Mouse (Mus musculus): ENCODE results near the gene Arrdc1. TPM values are rescaled to one million over a fixed set of nuclear protein-coding genes. Genes with fewer than 3 reads are reported as not detected.
"Not testable (repeated sequence)": the region's sequence is repeated elsewhere in the genome, so short reads cannot be mapped to it uniquely, and the experiment has no call there.

Arrdc1 gene
- polyA plus RNA-seq (2015; fragmentation: Nextera tagmentation; extraction: Ambion mirVana) = 90.2 and 90.5 TPM in 2 replicates

DNA sequence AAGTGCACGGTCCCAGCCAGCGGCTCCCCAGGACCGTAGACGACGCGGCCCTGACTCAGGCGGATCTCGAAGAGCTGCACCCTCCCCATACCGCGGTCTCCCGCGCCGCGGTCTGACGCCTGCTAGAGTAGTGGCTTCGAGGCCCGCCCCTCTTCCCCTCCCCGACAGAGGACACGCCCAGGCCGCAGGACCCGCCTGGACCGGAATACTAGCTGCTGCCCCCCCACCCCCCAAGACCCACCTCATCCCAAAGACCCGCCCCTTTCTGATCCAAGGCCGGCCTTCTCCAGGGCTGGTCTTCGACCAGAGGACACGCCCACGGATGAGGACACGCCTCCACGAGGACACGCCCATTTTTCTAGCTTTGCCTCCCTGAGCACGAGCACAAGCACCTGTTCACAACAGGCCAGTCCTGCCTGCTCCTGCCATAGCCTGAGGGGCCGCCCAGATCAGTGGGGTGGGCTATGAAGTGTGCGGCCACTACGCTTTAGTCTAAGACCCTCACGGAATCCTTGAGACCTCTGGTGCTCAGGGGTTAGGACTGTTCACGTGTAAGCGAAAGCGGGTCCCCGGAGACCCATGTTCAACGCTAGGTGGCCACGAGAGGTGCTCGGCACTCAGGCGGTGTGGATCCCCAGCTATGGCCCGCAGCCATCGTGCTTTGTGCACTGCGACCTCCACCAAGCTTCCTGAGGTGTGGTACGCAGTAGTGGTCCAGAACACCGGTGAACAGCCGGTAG is at the start of gene Arrdc1:
Gene Arrdc1, minus strand, starts transcription at position 196 of the 740 bp plus-strand sequence.
- no peaks in the 10 kb centered on the region for H3K9me3 ChIP-seq
- no peaks in the 10 kb centered on the region for H3K27me3 ChIP-seq (replicated peaks)
- H3K4me3 ChIP-seq (replicated peaks) = peak within 1 kb of the TSS; percentile 57
- peaks cover 10% of the 10 kb centered on the region; the same call in 1 of the 2 replicates for H3K4me1 ChIP-seq
- H3K36me3 ChIP-seq = no peaks in the 10 kb centered on the region
- peak within 1 kb of the TSS; percentile 87 for H3K27ac ChIP-seq
- peak within 1 kb of the TSS; percentile 86 for H3K4me2 ChIP-seq
- ATAC-seq (ENCODE audit: insufficient read depth, low FRiP score, low read depth) = peak; percentile 95
- peak within 1 kb of the TSS; percentile 39 for H3K9ac ChIP-seq
- under 1% methylated on average over 49 of the region's 49 CpGs for WGBS

DNA sequence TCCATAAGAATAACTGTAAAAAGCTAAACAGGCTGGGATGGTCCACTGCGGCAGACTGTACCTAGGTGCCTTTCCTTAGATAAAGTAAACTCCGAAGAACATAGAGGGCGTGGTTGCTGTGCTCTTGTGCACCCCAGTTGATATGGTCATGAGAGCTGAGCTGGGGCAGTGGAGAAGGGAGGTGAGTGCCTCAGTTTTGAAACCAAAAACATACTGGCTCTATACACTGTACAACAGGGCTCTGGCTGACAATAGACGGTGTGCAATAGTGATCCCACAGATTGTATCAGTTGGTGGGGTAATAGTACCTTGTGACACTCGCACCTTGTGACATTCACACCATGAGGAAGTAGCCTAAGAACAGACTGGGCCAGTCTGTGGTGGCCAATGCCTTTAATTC is 41.9 kb upstream of the Arrdc1 start:
- no peaks in the 10 kb centered on the region for H3K27me3 ChIP-seq (replicated peaks)
- 83% methylated on average over 5 of the region's 5 CpGs for WGBS
- no peak; the same call in 1 of the 2 replicates for ATAC-seq (ENCODE audit: insufficient read depth, low FRiP score, low read depth)

DNA sequence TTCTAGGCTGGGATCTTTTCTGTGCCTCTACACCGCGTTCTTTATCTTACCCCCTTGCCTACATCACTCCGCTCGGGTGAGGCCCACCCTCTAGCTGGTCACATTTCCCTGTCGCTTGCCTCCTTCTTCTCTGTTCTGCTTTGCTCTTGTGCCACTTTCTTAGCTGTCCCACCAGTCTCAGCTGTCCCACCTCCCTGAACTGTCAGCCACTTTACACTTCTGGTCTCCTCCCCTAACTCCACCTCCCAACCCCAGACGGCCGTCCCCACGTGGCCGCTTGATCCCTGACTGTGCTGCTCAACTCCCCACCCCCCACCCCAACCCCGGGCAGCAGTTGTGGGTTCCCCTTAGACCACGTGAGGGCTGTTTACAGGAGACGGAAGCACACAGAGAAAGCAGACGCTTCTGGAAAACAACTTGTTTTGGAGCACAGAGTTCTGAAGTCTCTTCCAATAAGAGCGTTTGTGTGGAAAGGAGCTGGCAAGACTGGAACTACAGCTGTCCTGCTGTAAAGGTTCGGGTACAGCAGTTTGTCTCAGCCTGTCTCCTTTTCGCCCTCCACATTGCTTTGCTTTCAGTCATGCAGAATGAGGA is 40.7 kb upstream of the Arrdc1 start, which contains the start of gene Pnpla7:
Gene Pnpla7, plus strand, starts transcription at position 330 of the 594 bp plus-strand sequence.
- H3K27me3 ChIP-seq (replicated peaks) = no peaks in the 10 kb centered on the region
- under 1% methylated on average over 16 of the region's 16 CpGs for WGBS
- H3K9ac ChIP-seq = peak within 1 kb of the TSS; percentile 56
- H3K36me3 ChIP-seq = peaks cover 15% of the 10 kb centered on the region
- peak within 1 kb of the TSS; percentile 80 for H3K4me3 ChIP-seq (replicated peaks)
- H3K4me2 ChIP-seq = peak within 1 kb of the TSS; percentile 99
- peak; percentile 71 for ATAC-seq (ENCODE audit: insufficient read depth, low FRiP score, low read depth)
- H3K27ac ChIP-seq = peak within 1 kb of the TSS; percentile 97
- no peaks in the 10 kb centered on the region for H3K9me3 ChIP-seq
- peaks cover 9% of the 10 kb centered on the region for H3K4me1 ChIP-seq

More for the DNA sequence above, 41.9 kb upstream of the Arrdc1 start:
- Histone ChIP-seq H3K9me3 (no peaks in the 10 kb centered on the region), H3K4me2 (0 out of 2 replicates have a peak overlapping the region, but pooled peaks have one; percentile 5), H3K36me3 (peaks cover 7% of the 10 kb centered on the region), H3K9ac (no peak overlapping the region), H3K27ac (no peak overlapping the region; the same call in 1 of the 2 replicates), H3K4me3 (replicated peaks) (no peak overlapping the region), H3K4me1 (peaks cover 9% of the 10 kb centered on the region)

DNA sequence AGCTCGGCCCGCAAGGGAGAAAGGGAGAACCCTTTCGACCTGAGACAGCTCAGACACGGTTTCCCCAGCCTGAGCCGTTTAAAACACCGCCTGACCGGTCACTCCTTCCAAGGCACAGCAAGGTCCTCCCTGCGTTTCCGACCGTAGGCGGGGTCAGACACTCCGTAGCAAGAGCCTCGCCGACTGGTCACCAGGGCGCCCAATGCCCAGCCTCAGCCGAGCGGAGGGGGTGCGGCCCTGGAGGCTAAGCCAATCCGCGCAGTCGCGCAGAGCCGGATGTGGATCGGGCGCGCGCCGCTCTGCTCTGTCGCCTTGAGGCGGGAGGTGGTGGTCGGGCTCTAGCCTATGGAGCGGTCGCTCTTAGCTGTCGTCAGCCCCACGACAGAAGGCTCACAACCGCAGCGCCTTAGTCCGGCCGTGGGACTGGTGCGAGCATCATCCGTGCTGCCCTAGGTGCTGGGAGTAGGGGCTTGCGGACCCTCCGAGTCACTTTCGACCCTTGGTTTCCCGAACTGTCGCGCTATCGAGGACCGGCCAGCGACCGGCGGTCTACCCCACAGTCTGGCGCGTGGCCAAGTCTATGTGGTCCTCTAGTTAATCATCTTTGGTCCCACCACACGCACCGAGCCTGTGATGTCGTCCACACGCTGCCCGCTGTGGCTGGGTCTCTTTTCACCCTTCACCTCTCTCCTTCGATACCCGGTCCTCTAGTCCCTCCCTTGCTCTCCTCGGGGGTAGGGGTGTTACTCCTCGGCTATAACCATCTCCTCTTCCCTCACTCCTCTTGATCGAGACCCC is 40.1 kb upstream of the Arrdc1 start, which contains the start of gene Mrpl41:
Gene Mrpl41, minus strand, starts transcription at position 193 of the 798 bp plus-strand sequence.
- H3K36me3 ChIP-seq = peaks cover 22% of the 10 kb centered on the region
- under 1% methylated on average over 64 of the region's 64 CpGs for WGBS
- peaks cover 9% of the 10 kb centered on the region for H3K4me1 ChIP-seq
- peak; percentile 100 for ATAC-seq (ENCODE audit: insufficient read depth, low FRiP score, low read depth)
- H3K27me3 ChIP-seq (replicated peaks) = no peaks in the 10 kb centered on the region
- peak within 1 kb of the TSS; percentile 93 for H3K9ac ChIP-seq
- peak within 1 kb of the TSS; percentile 97 for H3K27ac ChIP-seq
- peak within 1 kb of the TSS; percentile 80 for H3K4me3 ChIP-seq (replicated peaks)
- no peaks in the 10 kb centered on the region for H3K9me3 ChIP-seq
- peak within 1 kb of the TSS; percentile 99 for H3K4me2 ChIP-seq

DNA sequence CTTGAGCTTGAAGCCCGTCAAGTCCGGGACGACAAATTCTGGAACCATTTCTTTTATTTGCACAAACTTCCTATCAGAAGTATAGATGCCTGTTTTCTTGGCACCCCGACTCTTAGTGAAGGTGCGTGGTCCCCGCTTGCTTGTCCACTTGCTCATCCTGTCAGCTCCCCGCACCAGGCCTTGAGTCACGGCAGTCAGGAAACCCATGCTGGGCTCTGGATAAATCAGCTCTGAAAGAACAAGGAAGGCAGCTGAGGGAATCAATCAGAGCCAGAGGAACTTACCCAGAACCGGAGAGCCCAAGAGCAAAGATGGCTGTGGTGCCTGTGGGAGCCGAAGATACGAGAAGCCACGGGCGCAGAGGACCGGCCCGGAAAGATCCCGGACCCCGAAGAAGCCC is 39.4 kb upstream of the Arrdc1 start:
- not testable (repeated sequence) for ATAC-seq (ENCODE audit: insufficient read depth, low FRiP score, low read depth); H3K4me1 ChIP-seq

DNA sequence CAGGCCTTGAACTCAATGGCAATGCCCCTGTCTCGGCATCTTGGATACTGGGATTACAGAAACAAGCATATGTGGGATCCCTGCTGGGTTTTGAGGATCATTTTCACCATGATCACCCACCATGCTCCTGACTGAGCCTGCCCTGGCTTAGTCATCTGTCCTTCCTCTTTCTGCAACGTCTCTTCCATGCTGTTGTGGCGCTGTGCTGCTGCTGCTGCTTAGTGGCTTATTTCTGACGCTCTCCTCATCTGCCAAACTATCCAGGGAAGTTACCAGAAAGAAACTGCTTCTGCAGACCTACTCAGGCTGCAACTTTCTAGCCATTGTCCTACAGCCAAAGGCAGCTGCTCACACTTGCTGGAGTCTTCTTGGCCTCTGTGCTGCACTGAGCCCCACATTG is 35.3 kb upstream of the Arrdc1 start:
- peaks cover 6% of the 10 kb centered on the region for H3K4me1 ChIP-seq
- no peak for ATAC-seq (ENCODE audit: insufficient read depth, low FRiP score, low read depth)
- no peak overlapping the region for H3K9ac ChIP-seq
- H3K27me3 ChIP-seq (replicated peaks) = no peaks in the 10 kb centered on the region
- H3K36me3 ChIP-seq = peaks cover 47% of the 10 kb centered on the region
- no peak overlapping the region for H3K4me3 ChIP-seq (replicated peaks)
- 76% methylated on average over 4 of the region's 4 CpGs for WGBS
- no peaks in the 10 kb centered on the region for H3K9me3 ChIP-seq
- H3K4me2 ChIP-seq = no peak overlapping the region
- H3K27ac ChIP-seq = no peak overlapping the region

More for the DNA sequence above, 39.4 kb upstream of the Arrdc1 start:
- Histone ChIP-seq H3K36me3 (peaks cover 24% of the 10 kb centered on the region), H3K4me2 (peak overlapping the region; percentile 99), H3K9ac (peak overlapping the region; percentile 93), H3K4me3 (replicated peaks) (peak overlapping the region; percentile 80), H3K27ac (peak overlapping the region; percentile 97)
- WGBS = under 1% methylated on average over 17 of the region's 17 CpGs
- not testable (repeated sequence) for H3K27me3 ChIP-seq (replicated peaks); H3K9me3 ChIP-seq

DNA sequence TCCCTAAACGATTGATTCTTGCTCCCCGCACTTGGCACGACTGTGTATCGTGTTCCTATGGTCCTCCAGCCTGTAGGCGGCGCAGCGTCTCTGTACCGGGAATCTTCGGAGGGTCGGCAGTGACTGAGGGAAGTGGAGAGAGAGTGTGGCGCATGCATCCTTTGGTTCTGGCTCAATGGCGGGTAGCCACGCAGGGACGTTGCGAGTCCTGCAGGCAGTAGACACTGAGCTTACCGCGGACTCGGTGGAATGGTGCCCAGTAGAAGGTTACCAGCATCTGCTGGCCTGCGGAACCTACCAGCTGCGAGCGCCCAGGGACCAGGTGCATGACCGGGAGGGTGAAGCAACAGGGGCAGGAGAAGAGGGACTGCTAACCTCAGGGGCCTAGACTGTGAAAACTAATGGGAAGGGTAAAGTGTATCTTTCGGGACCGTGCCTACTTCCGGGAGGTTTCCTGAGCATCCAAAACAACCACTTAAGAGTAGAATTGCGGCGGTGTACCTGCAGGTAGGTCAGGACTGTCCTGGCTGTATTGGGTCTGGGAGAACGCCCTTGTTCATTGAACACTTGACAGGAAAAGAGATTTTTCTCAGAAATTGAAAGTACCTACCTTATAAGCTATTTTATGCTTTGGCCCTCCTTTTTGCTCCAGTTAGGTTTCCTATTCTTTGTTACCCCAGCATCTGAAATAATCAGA is 27.4 kb upstream of the Arrdc1 start, which contains the start of gene Dph7:
Gene Dph7, plus strand, starts transcription at position 97 of the 697 bp plus-strand sequence.
- peak within 1 kb of the TSS; percentile 38; the same call in 1 of the 2 replicates for H3K27ac ChIP-seq
- ATAC-seq (ENCODE audit: insufficient read depth, low FRiP score, low read depth) = peak; percentile 88
- H3K4me2 ChIP-seq = peak within 1 kb of the TSS; percentile 64
- H3K9ac ChIP-seq = peak within 1 kb of the TSS; percentile 73
- no peaks in the 10 kb centered on the region for H3K27me3 ChIP-seq (replicated peaks)
- H3K4me1 ChIP-seq = 0 out of 2 replicates have a peak, but pooled peaks cover 7% of the 10 kb centered on the region
- peak within 1 kb of the TSS; percentile 85 for H3K4me3 ChIP-seq (replicated peaks)
- H3K9me3 ChIP-seq = no peaks in the 10 kb centered on the region
- peaks cover 33% of the 10 kb centered on the region for H3K36me3 ChIP-seq
- WGBS = under 1% methylated on average over 28 of the region's 28 CpGs

DNA sequence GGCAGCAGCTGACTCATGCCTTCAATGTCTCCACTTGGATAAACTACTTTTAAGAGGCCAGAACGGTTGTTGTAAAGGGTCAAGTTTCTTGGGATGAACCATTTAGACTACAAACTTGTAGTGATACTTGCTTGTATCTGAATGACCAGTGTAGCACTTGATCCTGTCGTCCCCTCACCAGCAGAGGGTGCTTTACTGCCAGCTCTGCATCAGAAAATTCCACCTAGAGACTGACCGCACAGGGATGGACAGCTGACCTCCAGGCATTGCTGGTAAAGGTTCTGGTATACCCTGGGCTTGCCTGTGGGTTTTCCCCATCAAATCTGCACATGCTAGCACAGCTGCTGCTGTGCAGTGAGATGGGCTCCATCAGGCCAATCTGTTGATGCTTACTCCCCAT is 25.9 kb upstream of the Arrdc1 start:
- WGBS = 32% methylated on average over 3 of the region's 3 CpGs
- Histone ChIP-seq H3K27ac (no peak overlapping the region), H3K9me3 (no peaks in the 10 kb centered on the region), H3K4me1 (0 out of 2 replicates have a peak, but pooled peaks cover 7% of the 10 kb centered on the region), H3K4me3 (replicated peaks) (no peak overlapping the region), H3K9ac (no peak overlapping the region), H3K27me3 (replicated peaks) (no peaks in the 10 kb centered on the region), H3K4me2 (no peak overlapping the region), H3K36me3 (peaks cover 38% of the 10 kb centered on the region)
- no peak for ATAC-seq (ENCODE audit: insufficient read depth, low FRiP score, low read depth)

DNA sequence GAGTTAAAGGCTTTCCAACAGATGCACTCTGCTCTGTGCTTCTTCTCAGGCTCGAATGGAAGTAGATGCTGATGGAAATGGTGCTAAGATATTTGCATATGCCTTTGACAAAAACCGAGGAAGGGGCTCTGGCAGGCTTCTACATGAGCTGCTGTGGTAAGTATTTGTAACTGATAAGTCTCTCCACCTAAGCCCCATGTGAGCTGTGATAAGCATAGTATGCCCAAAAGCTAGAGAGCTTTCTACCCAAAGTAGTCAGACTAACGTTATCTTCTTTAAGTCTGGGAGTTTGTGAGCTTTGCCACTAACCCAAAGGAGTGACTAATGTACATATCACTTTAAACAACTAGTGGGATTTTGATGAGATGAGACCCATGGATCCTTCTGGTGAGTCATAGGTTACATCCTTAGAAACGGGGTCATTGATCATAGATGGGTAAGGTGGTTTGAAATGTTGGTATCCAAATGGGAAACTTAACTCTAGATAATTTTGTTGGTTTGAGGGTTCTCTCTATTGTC is 17.5 kb upstream of the Arrdc1 start:
- Histone ChIP-seq H3K9ac (no peak overlapping the region), H3K27me3 (replicated peaks) (no peaks in the 10 kb centered on the region), H3K4me3 (replicated peaks) (no peak overlapping the region), H3K4me2 (no peak overlapping the region), H3K27ac (no peak overlapping the region), H3K36me3 (peaks cover 41% of the 10 kb centered on the region), H3K9me3 (no peaks in the 10 kb centered on the region), H3K4me1 (0 out of 2 replicates have a peak, but pooled peaks cover 10% of the 10 kb centered on the region)
- WGBS = 75% methylated on average over 4 of the region's 4 CpGs
- ATAC-seq (ENCODE audit: insufficient read depth, low FRiP score, low read depth) = no peak

DNA sequence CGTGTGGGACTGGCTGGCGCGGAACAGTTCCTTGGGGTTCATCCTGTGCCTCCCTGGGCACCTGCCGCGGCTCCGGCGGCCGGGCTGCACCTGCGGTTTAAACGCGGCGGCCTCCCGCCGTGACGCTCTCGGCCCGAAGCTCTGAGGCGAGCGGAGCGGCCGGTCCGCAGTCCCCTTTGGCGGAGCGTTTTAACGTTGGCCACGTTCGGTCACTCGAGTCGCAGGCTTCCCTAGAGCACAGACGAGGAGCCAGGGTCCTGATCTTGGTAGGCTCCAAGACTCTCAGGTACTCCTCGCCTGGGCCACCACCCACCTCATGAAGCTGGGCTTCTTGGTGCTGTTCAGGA is 15.1 kb upstream of the Arrdc1 start:
- Histone ChIP-seq H3K27me3 (replicated peaks) (no peaks in the 10 kb centered on the region), H3K36me3 (peaks cover 25% of the 10 kb centered on the region), H3K9me3 (no peaks in the 10 kb centered on the region), H3K4me2 (peak overlapping the region; percentile 82), H3K9ac (peak overlapping the region; percentile 88), H3K27ac (peak overlapping the region; percentile 36; the same call in 1 of the 2 replicates), H3K4me1 (0 out of 2 replicates have a peak, but pooled peaks cover 10% of the 10 kb centered on the region), H3K4me3 (replicated peaks) (peak overlapping the region; percentile 87)
- ATAC-seq (ENCODE audit: insufficient read depth, low FRiP score, low read depth) = 0 out of 2 replicates have a peak, but pooled peaks have one; percentile 0
- under 1% methylated on average over 31 of the region's 31 CpGs for WGBS
